Mouse (Mus musculus): Measurements from ENCODE around the gene Ggta1.

Gene Ggta1

GRCm38 (mm10) chr2:35498961-35499360 lies 35.9 kb upstream of the Ggta1 start:
- no peak for DNase-seq (ENCODE audit: low read depth, low spot score)
- Histone ChIP-seq H3K36me3 (ENCODE audit: control insufficient read depth, insufficient read depth, low read length, poor library complexity, severe bottlenecking) (no peaks in the 10 kb centered on the region), H3K27me3 (ENCODE audit: control insufficient read depth, insufficient read depth, low read length, poor library complexity, severe bottlenecking) (no peaks in the 10 kb centered on the region)

GRCm38 (mm10) chr2:35497662-35498196 lies 34.7 kb upstream of the Ggta1 start:
- no peaks in the 10 kb centered on the region for H3K27me3 ChIP-seq (ENCODE audit: control insufficient read depth, insufficient read depth, low read length, poor library complexity, severe bottlenecking)
- H3K36me3 ChIP-seq (ENCODE audit: control insufficient read depth, insufficient read depth, low read length, poor library complexity, severe bottlenecking): no peaks in the 10 kb centered on the region
- DNase-seq (ENCODE audit: low read depth, low spot score): no peak

- no peaks in the 10 kb centered on the region for H3K36me3 ChIP-seq (ENCODE audit: control insufficient read depth, insufficient read depth, low read length, poor library complexity, severe bottlenecking)
- DNase-seq (ENCODE audit: low read depth, low spot score): no peak
- no peaks in the 10 kb centered on the region for H3K27me3 ChIP-seq (ENCODE audit: control insufficient read depth, insufficient read depth, low read length, poor library complexity, severe bottlenecking)
Measured at GRCm38 (mm10) chr2:35496279-35497013, 33.4 kb upstream of the Ggta1 start.

GRCm38 (mm10) chr2:35495486-35496278 lies 32.7 kb upstream of the Ggta1 start:
- peak; percentile 96 for DNase-seq (ENCODE audit: low read depth, low spot score)
- H3K27me3 ChIP-seq (ENCODE audit: control insufficient read depth, insufficient read depth, low read length, poor library complexity, severe bottlenecking): no peaks in the 10 kb centered on the region
- no peaks in the 10 kb centered on the region for H3K36me3 ChIP-seq (ENCODE audit: control insufficient read depth, insufficient read depth, low read length, poor library complexity, severe bottlenecking)

GRCm38 (mm10) chr2:35493566-35493965 lies 30.5 kb upstream of the Ggta1 start:
- no peaks in the 10 kb centered on the region for H3K27me3 ChIP-seq (ENCODE audit: control insufficient read depth, insufficient read depth, low read length, poor library complexity, severe bottlenecking)
- no peaks in the 10 kb centered on the region for H3K36me3 ChIP-seq (ENCODE audit: control insufficient read depth, insufficient read depth, low read length, poor library complexity, severe bottlenecking)
- no peak for DNase-seq (ENCODE audit: low read depth, low spot score)

GRCm38 (mm10) chr2:35491151-35491550 lies 28.1 kb upstream of the Ggta1 start:
- DNase-seq (ENCODE audit: low read depth, low spot score): no peak
- Histone ChIP-seq H3K27me3 (ENCODE audit: control insufficient read depth, insufficient read depth, low read length, poor library complexity, severe bottlenecking) (no peaks in the 10 kb centered on the region), H3K36me3 (ENCODE audit: control insufficient read depth, insufficient read depth, low read length, poor library complexity, severe bottlenecking) (no peaks in the 10 kb centered on the region)

- no peak for DNase-seq (ENCODE audit: low read depth, low spot score)
- Histone ChIP-seq H3K27me3 (ENCODE audit: control insufficient read depth, insufficient read depth, low read length, poor library complexity, severe bottlenecking) (no peaks in the 10 kb centered on the region), H3K36me3 (ENCODE audit: control insufficient read depth, insufficient read depth, low read length, poor library complexity, severe bottlenecking) (no peaks in the 10 kb centered on the region)
Measured at GRCm38 (mm10) chr2:35490458-35491111, 27.6 kb upstream of the Ggta1 start.

GRCm38 (mm10) chr2:35487700-35488099 lies 24.7 kb upstream of the Ggta1 start:
- no peaks in the 10 kb centered on the region for H3K27me3 ChIP-seq (ENCODE audit: control insufficient read depth, insufficient read depth, low read length, poor library complexity, severe bottlenecking)
- no peak for DNase-seq (ENCODE audit: low read depth, low spot score)
- H3K36me3 ChIP-seq (ENCODE audit: control insufficient read depth, insufficient read depth, low read length, poor library complexity, severe bottlenecking): no peaks in the 10 kb centered on the region

- no peaks in the 10 kb centered on the region for H3K27me3 ChIP-seq (ENCODE audit: control insufficient read depth, insufficient read depth, low read length, poor library complexity, severe bottlenecking)
- no peak for DNase-seq (ENCODE audit: low read depth, low spot score)
Measured at GRCm38 (mm10) chr2:35486981-35487655, 24.1 kb upstream of the Ggta1 start.

GRCm38 (mm10) chr2:35484102-35484501 lies 21.1 kb upstream of the Ggta1 start:
- Histone ChIP-seq H3K27me3 (ENCODE audit: control insufficient read depth, insufficient read depth, low read length, poor library complexity, severe bottlenecking) (no peaks in the 10 kb centered on the region), H3K36me3 (ENCODE audit: control insufficient read depth, insufficient read depth, low read length, poor library complexity, severe bottlenecking) (no peaks in the 10 kb centered on the region)
- no peak for DNase-seq (ENCODE audit: low read depth, low spot score)

More at GRCm38 (mm10) chr2:35486981-35487655, 24.1 kb upstream of the Ggta1 start:
- no peaks in the 10 kb centered on the region for H3K36me3 ChIP-seq (ENCODE audit: control insufficient read depth, insufficient read depth, low read length, poor library complexity, severe bottlenecking)

- H3K27me3 ChIP-seq (ENCODE audit: control insufficient read depth, insufficient read depth, low read length, poor library complexity, severe bottlenecking): no peaks in the 10 kb centered on the region
- DNase-seq (ENCODE audit: low read depth, low spot score): no peak
Measured at GRCm38 (mm10) chr2:35483402-35483801, 20.4 kb upstream of the Ggta1 start.

GRCm38 (mm10) chr2:35481322-35481990 lies 18.4 kb upstream of the Ggta1 start:
- Histone ChIP-seq H3K36me3 (ENCODE audit: control insufficient read depth, insufficient read depth, low read length, poor library complexity, severe bottlenecking) (no peaks in the 10 kb centered on the region), H3K27me3 (ENCODE audit: control insufficient read depth, insufficient read depth, low read length, poor library complexity, severe bottlenecking) (no peaks in the 10 kb centered on the region)
- DNase-seq (ENCODE audit: low read depth, low spot score): no peak

More at GRCm38 (mm10) chr2:35483402-35483801, 20.4 kb upstream of the Ggta1 start:
- H3K36me3 ChIP-seq (ENCODE audit: control insufficient read depth, insufficient read depth, low read length, poor library complexity, severe bottlenecking): no peaks in the 10 kb centered on the region

- no peak for DNase-seq (ENCODE audit: low read depth, low spot score)
- Histone ChIP-seq H3K36me3 (ENCODE audit: control insufficient read depth, insufficient read depth, low read length, poor library complexity, severe bottlenecking) (no peaks in the 10 kb centered on the region), H3K27me3 (ENCODE audit: control insufficient read depth, insufficient read depth, low read length, poor library complexity, severe bottlenecking) (no peaks in the 10 kb centered on the region)
Measured at GRCm38 (mm10) chr2:35480073-35480472, 17.0 kb upstream of the Ggta1 start.

- DNase-seq (ENCODE audit: low read depth, low spot score): no peak
- Histone ChIP-seq H3K27me3 (ENCODE audit: control insufficient read depth, insufficient read depth, low read length, poor library complexity, severe bottlenecking) (no peaks in the 10 kb centered on the region), H3K36me3 (ENCODE audit: control insufficient read depth, insufficient read depth, low read length, poor library complexity, severe bottlenecking) (no peaks in the 10 kb centered on the region)
Measured at GRCm38 (mm10) chr2:35478812-35479122, 15.7 kb upstream of the Ggta1 start.
